Mouse (Mus musculus) embryonic facial prominence, embryonic 14.5 days (tissue): ENCODE results near the gene Cpe. TPM values are rescaled to one million over a fixed set of nuclear protein-coding genes. Genes with fewer than 3 reads are reported as not detected.

Source experiments
- ATAC-seq: fragments of 200-750 bp; cut with Nextera tagmentation; 2 replicates; pipeline ENCODE4 v1.8.0; 2017; ENCODE audit warnings: low read depth, moderate number of reproducible peaks, moderate TSS enrichment
- DNase-seq: peaks from one replicate; pipeline ENCODE4 v3.0.0-alpha.2; 2015; ENCODE audit warnings: low spot score
- H3K27ac ChIP-seq: fragments of 300-500 bp; sonication (generic); replicated peaks from 2 replicates; pipeline ENCODE4 v1.5.1; 2014; ENCODE audit warnings: low read depth, mild to moderate bottlenecking, low read length, moderate library complexity
- H3K27me3 ChIP-seq: fragments of 300-500 bp; sonication (generic); replicated peaks from 2 replicates; pipeline ENCODE4 v1.6.1; 2014; ENCODE audit warnings: low read length; ENCODE audit not compliant: control insufficient read depth, insufficient read depth
- H3K36me3 ChIP-seq: fragments of 300-500 bp; sonication (generic); 2 replicates; pipeline ENCODE4 v1.6.1; 2014; ENCODE audit warnings: low read length, mixed read lengths; ENCODE audit not compliant: control insufficient read depth, insufficient read depth
- H3K4me1 ChIP-seq: fragments of 300-500 bp; sonication (generic); 2 replicates; pipeline ENCODE4 v1.6.1; 2014; ENCODE audit warnings: antibody characterized with exemption, low read length; ENCODE audit not compliant: control insufficient read depth, insufficient read depth
- H3K4me2 ChIP-seq: fragments of 300-500 bp; sonication (generic); 2 replicates; pipeline ENCODE4 v1.6.1; 2014; ENCODE audit warnings: low read depth, mild to moderate bottlenecking, low read length, moderate library complexity, mixed read lengths
- H3K4me3 ChIP-seq: fragments of 300-500 bp; sonication (generic); 2 replicates; pipeline ENCODE4 v1.5.1; 2014; ENCODE audit warnings: low read depth, mild to moderate bottlenecking, low read length
- H3K9ac ChIP-seq: fragments of 300-500 bp; sonication (generic); 2 replicates; pipeline ENCODE4 v1.6.1; 2014; ENCODE audit warnings: low read depth, mild to moderate bottlenecking, low read length, moderate library complexity, mixed read lengths
- H3K9me3 ChIP-seq: fragments of 300-500 bp; sonication (generic); 2 replicates; pipeline ENCODE4 v1.6.1; 2016; ENCODE audit warnings: low read length; ENCODE audit not compliant: control insufficient read depth
- WGBS: fragments of 180-500 bp; shearing (Covaris S2); extraction: QIAGEN DNeasy Blood & Tissue Kit; methylation state at CpG from one replicate; pipeline ENCODE4 v1.1.7; 2014; 5-methylcytosine and 5-hydroxymethylcytosine counted together
- polyA plus RNA-seq: library from polyadenylated mRNA; unstranded; fragments of >200 nt; fragmentation: Nextera tagmentation; extraction: Ambion mirVana; gene quantifications from 2 replicates; pipeline ENCODE4 v1.2.1, GENCODE M21; 2014

Gene Cpe
- polyA plus RNA-seq, 1 experiment from 2014 or later, result 228 TPM

DNA sequence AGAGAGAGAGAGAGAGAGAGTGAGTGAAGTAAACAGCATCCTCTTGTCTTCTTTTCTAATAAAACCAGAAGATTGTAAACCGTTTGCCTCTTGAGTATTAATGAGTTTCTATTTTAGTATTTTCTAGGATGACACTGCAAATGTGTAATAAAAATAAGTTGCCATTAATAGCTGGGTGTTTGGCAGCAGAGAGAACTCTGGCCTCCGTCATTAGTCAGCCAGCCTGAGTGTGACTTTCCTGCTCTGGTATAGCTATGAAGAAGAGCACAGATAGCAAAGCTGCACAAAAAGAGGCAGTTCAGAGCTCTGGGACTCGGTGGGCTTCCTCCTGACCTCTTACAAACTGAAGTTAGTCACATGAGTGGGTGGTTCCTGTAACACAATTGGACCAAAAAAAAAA, 27.3 kb downstream of the Cpe start:
- Histone ChIP-seq H3K4me1 (no peaks in the 10 kb centered on the region), H3K36me3 (no peaks in the 10 kb centered on the region), H3K9me3 (no peaks in the 10 kb centered on the region), H3K4me3 (no peak overlapping the region), H3K9ac (no peak overlapping the region), H3K27me3 (no peaks in the 10 kb centered on the region), H3K27ac (no peak overlapping the region), H3K4me2 (no peak overlapping the region)
- no peak for ATAC-seq
- no peak for DNase-seq
- WGBS, result 69% methylated on average over 3 of the region's 3 CpGs

DNA sequence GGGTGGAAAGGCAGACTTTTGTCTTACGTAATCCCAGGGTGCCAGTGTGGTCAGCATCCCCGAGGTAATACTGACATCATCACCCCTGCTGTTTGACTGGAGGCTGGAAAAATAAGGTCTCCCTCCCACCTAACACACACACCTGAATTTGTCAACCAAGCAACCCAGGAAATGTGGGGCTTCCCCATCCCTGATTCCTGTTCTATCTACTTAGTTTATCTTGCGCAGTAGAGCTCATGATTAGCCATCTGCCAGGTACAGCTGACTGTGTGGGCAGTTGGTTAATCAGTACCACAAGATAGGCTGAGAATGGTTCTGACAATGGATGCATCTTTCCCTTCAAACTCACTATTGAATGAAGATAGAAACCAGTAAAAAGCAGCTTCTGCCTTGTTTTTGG, 28.0 kb downstream of the Cpe start:
- no peaks in the 10 kb centered on the region for H3K36me3 ChIP-seq
- H3K4me1 ChIP-seq, result no peaks in the 10 kb centered on the region
- H3K27ac ChIP-seq, result no peak overlapping the region
- no peak for ATAC-seq
- H3K4me2 ChIP-seq, result no peak overlapping the region
- no peak overlapping the region for H3K4me3 ChIP-seq
- no peak overlapping the region for H3K9ac ChIP-seq
- 55% methylated on average over 3 of the region's 3 CpGs for WGBS
- no peaks in the 10 kb centered on the region for H3K27me3 ChIP-seq
- no peak for DNase-seq
- no peaks in the 10 kb centered on the region for H3K9me3 ChIP-seq

DNA sequence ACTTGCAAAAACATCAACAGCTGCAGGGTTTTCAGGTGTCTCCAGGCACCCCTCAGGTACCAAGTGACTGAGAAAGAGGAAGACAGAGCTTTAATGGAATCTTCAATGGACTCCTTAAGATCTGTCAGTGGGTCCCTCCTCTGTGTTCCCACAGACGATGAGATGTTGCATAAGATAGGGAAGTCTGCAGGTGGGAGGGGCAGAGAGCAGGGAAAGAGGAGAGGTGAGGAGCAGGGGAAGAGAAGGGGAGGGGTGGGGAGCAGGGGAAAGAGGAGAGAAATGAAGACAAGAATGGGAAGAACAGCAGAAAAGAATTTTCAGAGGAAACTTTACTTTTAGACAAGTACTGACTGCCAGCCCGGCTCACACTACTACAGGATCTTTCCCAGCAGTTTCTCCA, 28.5 kb downstream of the Cpe start:
- H3K36me3 ChIP-seq, result no peaks in the 10 kb centered on the region
- H3K9ac ChIP-seq, result no peak overlapping the region
- WGBS, result 46% methylated on average over 2 of the region's 2 CpGs
- H3K4me2 ChIP-seq, result no peak overlapping the region
- H3K4me1 ChIP-seq, result no peaks in the 10 kb centered on the region
- DNase-seq (no peak), ATAC-seq (no peak)
- no peak overlapping the region for H3K4me3 ChIP-seq
- no peaks in the 10 kb centered on the region for H3K9me3 ChIP-seq
- H3K27ac ChIP-seq, result no peak overlapping the region
- no peaks in the 10 kb centered on the region for H3K27me3 ChIP-seq

DNA sequence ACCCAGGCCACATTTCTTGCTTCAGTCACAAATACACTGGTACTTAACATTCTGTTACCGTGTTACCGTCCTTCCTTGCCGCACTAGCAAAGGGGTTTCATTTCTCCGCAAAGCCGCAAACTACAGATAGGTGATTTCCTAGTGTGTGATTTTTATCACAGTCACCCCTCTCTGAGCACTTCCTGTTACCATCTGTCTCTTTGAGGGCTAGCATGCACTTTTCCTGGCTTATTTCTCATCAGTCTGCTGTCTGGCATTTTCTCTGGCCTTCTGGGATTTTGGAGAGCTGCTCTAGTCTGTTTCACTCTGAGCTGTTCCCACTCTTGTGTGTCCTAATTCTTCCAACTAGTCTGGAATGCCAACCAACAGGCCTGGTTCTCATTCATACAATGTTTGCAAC, 33.8 kb downstream of the Cpe start:
- Histone ChIP-seq H3K36me3 (no peaks in the 10 kb centered on the region), H3K4me3 (no peak overlapping the region), H3K4me1 (no peaks in the 10 kb centered on the region), H3K9ac (no peak overlapping the region), H3K27me3 (no peaks in the 10 kb centered on the region), H3K4me2 (no peak overlapping the region), H3K27ac (no peak overlapping the region), H3K9me3 (no peaks in the 10 kb centered on the region)
- ATAC-seq (no peak), DNase-seq (no peak)
- 83% methylated on average over 5 of the region's 5 CpGs for WGBS

DNA sequence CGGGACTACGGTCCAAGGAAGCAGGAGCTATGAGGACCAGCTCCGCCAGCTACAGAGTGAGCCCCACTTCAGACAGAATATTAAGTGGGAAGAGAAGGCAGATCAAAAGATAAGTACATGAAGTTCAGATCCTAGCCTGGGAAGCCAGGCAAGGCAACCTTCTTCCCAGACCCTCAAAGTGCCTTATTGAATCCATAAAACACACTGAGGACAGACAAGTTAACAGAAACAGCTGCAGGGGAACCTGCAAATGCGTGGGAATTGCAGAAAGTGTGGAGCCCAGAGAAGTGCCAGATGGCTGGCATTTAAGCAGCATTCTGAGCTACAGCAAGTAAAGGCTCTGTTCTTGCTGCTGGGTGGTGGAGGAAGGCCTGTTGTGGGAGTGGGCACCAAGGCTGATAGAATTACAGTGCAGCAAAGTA, 34.9 kb downstream of the Cpe start:
- no peaks in the 10 kb centered on the region for H3K4me1 ChIP-seq
- H3K36me3 ChIP-seq, result no peaks in the 10 kb centered on the region
- H3K27ac ChIP-seq, result no peak overlapping the region
- no peak overlapping the region for H3K4me2 ChIP-seq
- H3K9ac ChIP-seq, result no peak overlapping the region
- H3K9me3 ChIP-seq, result no peaks in the 10 kb centered on the region
- H3K27me3 ChIP-seq, result no peaks in the 10 kb centered on the region
- no peak for DNase-seq
- ATAC-seq, result no peak
- 71% methylated on average over 4 of the region's 4 CpGs for WGBS
- no peak overlapping the region for H3K4me3 ChIP-seq

DNA sequence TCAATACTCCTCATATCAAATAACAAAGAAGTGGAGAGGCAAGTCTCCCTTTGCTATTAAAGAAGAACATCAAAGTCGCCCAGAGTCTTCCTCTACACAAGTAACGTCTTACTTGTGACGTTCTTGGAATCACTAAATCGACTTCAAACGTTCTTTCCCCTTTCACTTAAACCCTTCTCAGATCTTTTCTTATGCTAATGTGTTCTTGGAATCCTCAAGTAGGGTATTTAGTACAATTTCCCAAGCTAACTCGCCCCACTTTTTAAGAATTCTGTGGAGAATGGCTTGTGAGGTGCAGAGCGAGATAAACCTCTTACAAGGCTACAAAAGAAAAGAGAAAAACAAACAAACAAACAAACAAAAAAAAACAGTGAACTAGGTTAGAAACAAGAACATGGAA, 35.3 kb downstream of the Cpe start:
- Histone ChIP-seq H3K9me3 (no peaks in the 10 kb centered on the region), H3K27ac (no peak overlapping the region), H3K4me1 (no peaks in the 10 kb centered on the region), H3K27me3 (no peaks in the 10 kb centered on the region), H3K36me3 (no peaks in the 10 kb centered on the region), H3K4me2 (no peak overlapping the region), H3K4me3 (no peak overlapping the region), H3K9ac (no peak overlapping the region)
- ATAC-seq (no peak), DNase-seq (no peak)
- WGBS, result 38% methylated on average over 7 of the region's 7 CpGs

DNA sequence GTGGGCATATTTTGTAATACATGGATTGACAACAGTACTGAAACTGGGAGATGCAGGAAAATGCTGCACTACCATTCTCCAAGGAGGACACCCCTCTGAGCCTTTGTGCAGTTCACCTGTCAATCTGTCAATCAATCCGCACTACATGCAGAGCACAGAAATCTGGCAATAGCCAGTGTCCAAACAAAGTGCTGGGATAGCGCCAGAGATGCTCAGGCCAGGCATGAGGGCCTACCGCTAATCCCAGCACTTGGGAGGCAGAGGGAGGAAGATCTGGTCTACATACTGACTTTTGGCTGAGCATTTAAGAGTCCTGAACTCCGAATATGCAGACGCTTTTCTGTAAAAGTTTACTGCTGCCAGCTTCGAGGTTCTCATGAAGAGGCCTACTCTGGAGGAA, 37.0 kb downstream of the Cpe start:
- Histone ChIP-seq H3K36me3 (no peaks in the 10 kb centered on the region), H3K9me3 (no peaks in the 10 kb centered on the region), H3K4me3 (no peak overlapping the region), H3K27ac (no peak overlapping the region), H3K9ac (no peak overlapping the region), H3K27me3 (no peaks in the 10 kb centered on the region), H3K4me1 (no peaks in the 10 kb centered on the region), H3K4me2 (no peak overlapping the region)
- DNase-seq (no peak), ATAC-seq (no peak)
- WGBS, result 86% methylated on average over 6 of the region's 6 CpGs

DNA sequence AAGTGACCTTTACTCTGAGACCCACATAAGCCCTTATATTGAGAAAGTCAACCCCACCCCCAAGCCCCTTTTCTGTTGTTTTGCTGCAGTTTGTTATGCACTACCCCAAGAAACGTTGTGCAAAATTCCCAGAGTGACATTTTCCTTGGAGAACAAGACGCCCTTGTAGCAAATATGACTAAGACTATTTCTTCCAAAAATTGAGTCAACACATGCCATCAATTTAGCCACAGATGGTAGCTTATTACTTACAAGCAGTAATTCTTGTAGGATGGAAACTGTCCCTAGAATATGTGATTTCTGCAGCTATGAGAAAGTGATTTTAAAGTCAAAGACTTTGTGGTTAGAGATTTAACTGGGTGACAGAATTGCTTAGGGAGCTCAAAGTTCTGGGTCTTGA, 37.8 kb downstream of the Cpe start:
- no peak overlapping the region for H3K4me3 ChIP-seq
- H3K4me2 ChIP-seq, result no peak overlapping the region
- H3K9ac ChIP-seq, result no peak overlapping the region
- no peaks in the 10 kb centered on the region for H3K9me3 ChIP-seq
- 37% methylated on average over 2 of the region's 2 CpGs for WGBS
- no peak overlapping the region for H3K27ac ChIP-seq
- no peaks in the 10 kb centered on the region for H3K27me3 ChIP-seq
- no peaks in the 10 kb centered on the region for H3K4me1 ChIP-seq
- ATAC-seq (no peak), DNase-seq (no peak)
- no peaks in the 10 kb centered on the region for H3K36me3 ChIP-seq

DNA sequence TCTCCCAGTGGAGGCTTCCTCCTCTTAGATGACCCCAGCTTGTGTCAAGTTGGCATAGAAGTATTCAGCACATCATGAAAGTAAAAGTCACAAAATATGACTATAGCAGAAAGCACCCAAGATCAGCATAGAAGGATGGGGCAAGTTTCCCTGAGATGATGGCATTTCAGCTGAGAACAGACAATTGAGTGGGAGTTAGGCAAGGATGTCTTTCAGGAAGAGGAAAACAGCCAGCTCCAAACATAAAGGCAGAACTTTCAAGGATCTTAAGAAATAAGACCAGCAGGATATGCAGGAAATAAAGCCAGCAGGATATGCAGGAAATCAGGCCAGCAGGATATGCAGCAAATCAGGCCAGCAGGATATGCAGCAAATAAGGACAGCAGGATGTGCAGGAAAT, 40.6 kb downstream of the Cpe start:
- Histone ChIP-seq H3K27ac (no peak overlapping the region), H3K4me2 (no peak overlapping the region), H3K9me3 (no peaks in the 10 kb centered on the region), H3K36me3 (no peaks in the 10 kb centered on the region), H3K4me1 (no peaks in the 10 kb centered on the region), H3K9ac (no peak overlapping the region), H3K27me3 (no peaks in the 10 kb centered on the region), H3K4me3 (no peak overlapping the region)
- DNase-seq, result no peak
- no peak for ATAC-seq
